Mouse (Mus musculus): ENCODE results near the gene Cadm3. TPM values are rescaled to one million over a fixed set of nuclear protein-coding genes. Genes with fewer than 3 reads are reported as not detected.

Gene Cadm3
- polyA plus RNA-seq, 1 experiment from 2014 or later: 11.6 TPM

DNA sequence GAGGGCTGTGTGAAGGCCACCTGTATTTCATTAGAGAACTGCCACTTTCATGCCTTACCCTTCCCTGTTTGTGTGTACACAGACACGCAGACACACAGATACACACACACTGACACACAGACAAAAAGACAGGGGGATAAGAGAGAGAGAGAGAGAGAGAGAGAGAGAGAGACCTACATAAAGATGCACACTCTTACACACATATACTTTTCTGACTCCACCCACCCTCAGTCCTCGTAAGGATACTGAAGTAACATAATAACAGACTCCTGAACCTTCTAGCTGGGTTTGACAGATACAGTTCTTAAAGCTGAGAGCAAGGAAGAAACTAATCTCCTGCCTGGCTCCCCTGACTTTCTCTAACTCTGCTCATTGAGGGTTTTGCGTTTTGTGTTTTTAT, 21.9 kb upstream of the Cadm3 start:
- Histone ChIP-seq H3K4me3 (ENCODE audit: low read depth, low read length) (peak overlapping the region; percentile 23), H3K9ac (ENCODE audit: low read depth, low read length) (peak overlapping the region; percentile 5; the same call in 1 of the 2 replicates), H3K27ac (replicated peaks; ENCODE audit: low read depth, low read length) (no peak overlapping the region), H3K4me1 (ENCODE audit: control insufficient read depth, insufficient read depth, low read length) (0 out of 2 replicates have a peak, but pooled peaks cover 5% of the 10 kb centered on the region), H3K4me2 (ENCODE audit: low read depth, low read length) (peak overlapping the region; percentile 46), H3K9me3 (ENCODE audit: control insufficient read depth, low read length) (no peaks in the 10 kb centered on the region), H3K36me3 (ENCODE audit: control insufficient read depth, insufficient read depth, low read length) (no peaks in the 10 kb centered on the region), H3K27me3 (replicated peaks; ENCODE audit: control insufficient read depth, insufficient read depth, low read length) (no peaks in the 10 kb centered on the region)
- DNase-seq (ENCODE audit: low spot score): peak; percentile 12
- WGBS: 1% methylated on average over 3 of the region's 3 CpGs
- ATAC-seq (ENCODE audit: low read depth): peak; percentile 44; the same call in 1 of the 2 replicates

DNA sequence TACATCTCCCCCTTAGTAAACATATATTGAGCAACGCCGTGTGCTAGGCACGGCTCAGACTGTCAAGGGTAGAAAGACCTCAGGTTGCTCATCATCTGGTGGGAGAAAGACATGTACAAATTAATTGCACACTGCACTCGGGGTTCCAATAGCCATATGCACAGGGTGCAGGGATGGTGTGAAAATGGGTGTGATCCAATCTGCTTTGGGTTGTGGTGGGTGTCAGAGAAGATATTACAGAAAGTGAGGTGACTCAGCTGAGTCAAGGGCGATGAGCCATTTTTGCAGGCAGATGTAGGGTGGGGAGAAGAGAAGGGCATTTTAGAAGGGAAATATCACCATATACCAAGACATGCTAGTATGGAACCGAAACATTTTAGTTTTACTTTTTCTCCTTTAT, 13.9 kb upstream of the Cadm3 start:
- no peaks in the 10 kb centered on the region for H3K27me3 ChIP-seq (replicated peaks; ENCODE audit: control insufficient read depth, insufficient read depth, low read length)
- no peak overlapping the region for H3K4me3 ChIP-seq (ENCODE audit: low read depth, low read length)
- no peak overlapping the region for H3K27ac ChIP-seq (replicated peaks; ENCODE audit: low read depth, low read length)
- H3K36me3 ChIP-seq (ENCODE audit: control insufficient read depth, insufficient read depth, low read length): no peaks in the 10 kb centered on the region
- no peak overlapping the region for H3K9ac ChIP-seq (ENCODE audit: low read depth, low read length)
- DNase-seq (ENCODE audit: low spot score) (no peak), ATAC-seq (ENCODE audit: low read depth) (no peak)
- H3K4me1 ChIP-seq (ENCODE audit: control insufficient read depth, insufficient read depth, low read length): no peaks in the 10 kb centered on the region
- 81% methylated on average over 6 of the region's 6 CpGs for WGBS
- no peak overlapping the region for H3K4me2 ChIP-seq (ENCODE audit: low read depth, low read length)
- H3K9me3 ChIP-seq (ENCODE audit: control insufficient read depth, low read length): no peaks in the 10 kb centered on the region

DNA sequence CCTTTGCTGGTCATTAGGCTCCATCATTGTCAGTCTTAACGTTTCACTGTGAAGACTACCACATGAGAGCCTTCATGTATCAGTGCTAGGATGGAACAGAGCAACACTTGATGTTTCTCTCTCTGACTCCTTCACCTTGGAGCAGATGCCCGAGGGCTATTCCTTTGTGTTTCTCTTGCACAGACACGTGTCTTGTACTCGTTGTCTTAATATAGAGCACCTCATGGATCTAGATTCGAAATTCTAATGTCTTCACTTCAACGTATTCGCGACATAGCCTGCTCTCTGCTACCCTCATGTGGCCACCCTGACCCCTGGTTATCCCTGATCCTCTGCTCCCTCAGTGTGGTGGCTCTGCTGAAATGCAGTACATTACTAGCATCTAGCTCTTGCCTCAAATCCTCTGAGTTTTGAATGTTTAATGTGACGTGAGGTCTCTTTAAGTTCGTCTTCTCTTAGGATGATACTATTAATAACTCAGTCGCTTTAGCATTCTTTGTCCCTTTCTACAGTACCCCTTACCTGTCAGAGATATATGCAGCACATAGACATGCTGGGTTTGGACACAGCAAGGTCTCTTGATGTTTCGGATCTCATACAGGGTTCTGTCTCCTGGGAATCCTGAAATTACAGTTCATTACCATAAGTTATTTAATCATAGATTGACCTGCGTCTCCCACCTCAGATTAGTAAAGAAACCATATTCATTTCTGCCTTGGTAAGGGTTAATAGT, 10.1 kb upstream of the Cadm3 start:
- peak; percentile 75 for ATAC-seq (ENCODE audit: low read depth)
- Histone ChIP-seq H3K9me3 (ENCODE audit: control insufficient read depth, low read length) (no peaks in the 10 kb centered on the region), H3K4me1 (ENCODE audit: control insufficient read depth, insufficient read depth, low read length) (no peaks in the 10 kb centered on the region), H3K4me3 (ENCODE audit: low read depth, low read length) (no peak overlapping the region), H3K36me3 (ENCODE audit: control insufficient read depth, insufficient read depth, low read length) (no peaks in the 10 kb centered on the region), H3K9ac (ENCODE audit: low read depth, low read length) (no peak overlapping the region), H3K27ac (replicated peaks; ENCODE audit: low read depth, low read length) (no peak overlapping the region), H3K27me3 (replicated peaks; ENCODE audit: control insufficient read depth, insufficient read depth, low read length) (no peaks in the 10 kb centered on the region), H3K4me2 (ENCODE audit: low read depth, low read length) (no peak overlapping the region)
- 30% methylated on average over 13 of the region's 13 CpGs for WGBS
- DNase-seq (ENCODE audit: low spot score): peak; percentile 46

DNA sequence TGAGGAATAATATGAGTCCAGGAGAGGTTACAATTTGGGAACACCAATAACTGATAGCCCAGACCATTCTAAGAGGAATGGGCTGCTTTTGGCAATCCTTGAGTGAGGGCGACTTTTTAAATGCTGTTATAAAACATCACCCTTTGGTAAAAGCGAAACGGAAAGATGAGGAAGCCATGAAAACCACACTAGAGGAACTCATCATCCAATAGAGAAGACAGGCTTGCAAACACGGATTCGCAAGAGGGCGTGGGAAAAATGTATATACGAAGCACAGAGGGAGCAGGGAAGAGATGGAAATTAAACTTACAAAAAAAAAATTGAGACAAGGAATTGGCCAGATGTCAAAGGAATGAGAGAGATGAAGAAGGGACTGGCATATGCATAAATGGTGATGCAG, 6.5 kb upstream of the Cadm3 start:
- Histone ChIP-seq H3K9me3 (ENCODE audit: control insufficient read depth, low read length) (no peaks in the 10 kb centered on the region), H3K4me2 (ENCODE audit: low read depth, low read length) (no peak overlapping the region), H3K27ac (replicated peaks; ENCODE audit: low read depth, low read length) (no peak overlapping the region), H3K4me3 (ENCODE audit: low read depth, low read length) (no peak overlapping the region), H3K36me3 (ENCODE audit: control insufficient read depth, insufficient read depth, low read length) (no peaks in the 10 kb centered on the region), H3K27me3 (replicated peaks; ENCODE audit: control insufficient read depth, insufficient read depth, low read length) (0 out of 2 replicates have a peak, but pooled peaks cover 12% of the 10 kb centered on the region), H3K9ac (ENCODE audit: low read depth, low read length) (no peak overlapping the region), H3K4me1 (ENCODE audit: control insufficient read depth, insufficient read depth, low read length) (no peaks in the 10 kb centered on the region)
- DNase-seq (ENCODE audit: low spot score) (no peak), ATAC-seq (ENCODE audit: low read depth) (no peak)
- WGBS: 78% methylated on average over 7 of the region's 7 CpGs

DNA sequence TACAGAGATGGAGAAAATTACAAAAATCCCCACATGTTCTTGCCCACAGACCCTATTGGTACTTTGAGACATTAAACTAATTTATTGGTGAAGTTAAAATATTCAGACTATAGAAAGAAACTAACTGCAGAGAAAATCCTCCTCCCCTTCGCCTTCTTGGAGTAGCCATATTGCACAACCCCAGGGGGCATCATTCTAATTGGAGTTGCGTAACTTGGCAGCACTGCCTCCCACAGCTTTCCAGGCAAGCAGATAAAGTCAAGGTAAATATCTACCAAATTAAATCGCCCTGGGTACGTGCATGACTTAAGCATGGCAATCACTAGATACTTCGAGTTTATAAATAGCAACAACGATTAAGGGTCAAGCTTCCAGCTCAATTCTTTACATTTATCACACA, 4.1 kb upstream of the Cadm3 start:
- Histone ChIP-seq H3K4me2 (ENCODE audit: low read depth, low read length) (no peak overlapping the region), H3K4me3 (ENCODE audit: low read depth, low read length) (no peak overlapping the region), H3K27ac (replicated peaks; ENCODE audit: low read depth, low read length) (no peak overlapping the region), H3K9ac (ENCODE audit: low read depth, low read length) (no peak overlapping the region), H3K36me3 (ENCODE audit: control insufficient read depth, insufficient read depth, low read length) (no peaks in the 10 kb centered on the region), H3K9me3 (ENCODE audit: control insufficient read depth, low read length) (no peaks in the 10 kb centered on the region), H3K4me1 (ENCODE audit: control insufficient read depth, insufficient read depth, low read length) (peaks cover 3% of the 10 kb centered on the region; the same call in 1 of the 2 replicates), H3K27me3 (replicated peaks; ENCODE audit: control insufficient read depth, insufficient read depth, low read length) (peaks cover 34% of the 10 kb centered on the region)
- DNase-seq (ENCODE audit: low spot score) (no peak), ATAC-seq (ENCODE audit: low read depth) (no peak)
- WGBS: 75% methylated on average over 6 of the region's 6 CpGs

DNA sequence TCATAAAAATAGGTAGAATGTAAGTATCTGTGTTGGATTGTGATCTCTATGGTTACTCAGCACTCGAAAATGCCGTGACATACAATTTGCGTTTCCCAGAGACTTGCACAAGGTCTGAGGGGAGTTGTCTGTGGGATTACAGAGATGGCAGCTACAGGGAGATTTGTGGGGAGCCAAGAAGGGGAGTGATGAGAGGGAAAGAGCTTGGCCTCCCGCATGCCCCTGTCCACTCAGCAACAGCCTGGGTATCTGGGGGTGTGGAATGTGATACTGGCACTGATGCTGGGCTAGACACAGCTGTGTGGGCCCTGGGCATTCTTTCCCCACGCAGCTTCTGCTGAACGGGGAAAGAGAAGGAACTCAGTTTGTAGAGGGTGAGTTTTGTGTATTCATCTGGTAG, 3.0 kb upstream of the Cadm3 start:
- ATAC-seq (ENCODE audit: low read depth) (no peak), DNase-seq (ENCODE audit: low spot score) (no peak)
- H3K27ac ChIP-seq (replicated peaks; ENCODE audit: low read depth, low read length): no peak overlapping the region
- no peak overlapping the region for H3K4me3 ChIP-seq (ENCODE audit: low read depth, low read length)
- no peak overlapping the region for H3K4me2 ChIP-seq (ENCODE audit: low read depth, low read length)
- no peaks in the 10 kb centered on the region for H3K9me3 ChIP-seq (ENCODE audit: control insufficient read depth, low read length)
- peaks cover 45% of the 10 kb centered on the region for H3K27me3 ChIP-seq (replicated peaks; ENCODE audit: control insufficient read depth, insufficient read depth, low read length)
- no peaks in the 10 kb centered on the region for H3K36me3 ChIP-seq (ENCODE audit: control insufficient read depth, insufficient read depth, low read length)
- WGBS: 60% methylated on average over 6 of the region's 6 CpGs
- no peak overlapping the region for H3K9ac ChIP-seq (ENCODE audit: low read depth, low read length)
- H3K4me1 ChIP-seq (ENCODE audit: control insufficient read depth, insufficient read depth, low read length): peaks cover 9% of the 10 kb centered on the region; the same call in 1 of the 2 replicates

DNA sequence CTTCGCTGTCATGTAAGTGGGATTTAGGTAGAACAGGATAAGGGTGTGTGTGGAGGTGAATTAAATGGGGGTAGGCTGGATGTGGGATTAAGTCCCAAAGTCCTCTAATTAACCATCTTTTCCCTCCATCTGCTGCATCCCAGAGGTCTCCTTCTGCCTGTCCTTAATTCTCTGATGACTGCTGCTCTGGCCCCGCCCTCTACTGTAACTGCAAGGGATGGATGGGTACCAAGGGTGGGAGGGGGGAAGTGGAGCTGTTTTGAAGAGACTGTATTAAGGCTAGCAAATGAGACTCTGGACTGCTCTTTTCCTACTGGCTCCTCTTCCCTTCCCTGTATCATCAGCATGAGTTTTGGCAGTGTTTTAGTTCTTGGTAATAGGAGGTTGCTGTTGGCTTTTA, 2.1 kb upstream of the Cadm3 start:
- peaks cover 9% of the 10 kb centered on the region; the same call in 1 of the 2 replicates for H3K4me1 ChIP-seq (ENCODE audit: control insufficient read depth, insufficient read depth, low read length)
- ATAC-seq (ENCODE audit: low read depth): no peak
- no peaks in the 10 kb centered on the region for H3K36me3 ChIP-seq (ENCODE audit: control insufficient read depth, insufficient read depth, low read length)
- no peak overlapping the region for H3K4me2 ChIP-seq (ENCODE audit: low read depth, low read length)
- no peak overlapping the region for H3K4me3 ChIP-seq (ENCODE audit: low read depth, low read length)
- H3K9ac ChIP-seq (ENCODE audit: low read depth, low read length): no peak overlapping the region
- H3K27me3 ChIP-seq (replicated peaks; ENCODE audit: control insufficient read depth, insufficient read depth, low read length): peaks cover 49% of the 10 kb centered on the region
- no peak overlapping the region for H3K27ac ChIP-seq (replicated peaks; ENCODE audit: low read depth, low read length)
- no peaks in the 10 kb centered on the region for H3K9me3 ChIP-seq (ENCODE audit: control insufficient read depth, low read length)
- no peak for DNase-seq (ENCODE audit: low spot score)
- WGBS: 55% methylated on average over 2 of the region's 2 CpGs

DNA sequence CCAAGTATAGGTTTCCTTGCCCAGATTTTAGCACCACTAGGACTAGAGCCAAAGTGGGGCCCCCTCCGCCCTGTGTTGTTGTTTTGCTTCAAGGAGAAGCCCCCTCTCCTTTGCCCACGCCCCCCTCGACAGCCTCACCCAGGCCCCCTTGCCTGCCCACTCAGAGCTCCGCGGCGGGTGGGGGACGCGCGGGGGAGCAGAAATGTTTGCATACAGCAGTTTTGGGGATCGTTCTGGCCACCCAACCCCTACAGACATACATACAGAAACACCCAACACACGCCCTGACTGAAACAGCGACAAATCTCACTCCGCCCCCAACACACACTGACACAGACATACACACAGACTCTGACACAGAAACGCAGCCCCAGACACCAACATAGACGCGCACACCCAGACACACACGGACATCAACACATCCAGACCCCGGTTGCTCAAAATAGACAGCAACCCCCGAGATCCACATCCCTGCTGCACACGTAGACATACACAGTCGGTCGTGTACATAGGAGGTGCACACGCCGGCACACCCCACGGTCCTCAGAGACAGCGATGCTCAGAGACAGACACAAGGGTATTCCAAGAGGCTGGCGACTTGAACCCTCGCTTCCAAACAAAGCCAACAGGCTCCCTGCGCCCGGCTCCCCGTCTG, 667 bp downstream of the Cadm3 start:
- Histone ChIP-seq H3K4me1 (ENCODE audit: control insufficient read depth, insufficient read depth, low read length) (peaks cover 9% of the 10 kb centered on the region; the same call in 1 of the 2 replicates), H3K4me3 (ENCODE audit: low read depth, low read length) (peak overlapping the region; percentile 62), H3K36me3 (ENCODE audit: control insufficient read depth, insufficient read depth, low read length) (no peaks in the 10 kb centered on the region), H3K9ac (ENCODE audit: low read depth, low read length) (peak overlapping the region; percentile 66), H3K27me3 (replicated peaks; ENCODE audit: control insufficient read depth, insufficient read depth, low read length) (peaks cover 49% of the 10 kb centered on the region), H3K27ac (replicated peaks; ENCODE audit: low read depth, low read length) (no peak overlapping the region), H3K4me2 (ENCODE audit: low read depth, low read length) (peak overlapping the region; percentile 87), H3K9me3 (ENCODE audit: control insufficient read depth, low read length) (no peaks in the 10 kb centered on the region)
- DNase-seq (ENCODE audit: low spot score) (no peak), ATAC-seq (ENCODE audit: low read depth) (peak; percentile 39)
- WGBS: under 1% methylated on average over 31 of the region's 31 CpGs

All from embryonic facial prominence, embryonic 14.5 days (tissue).